Mouse (Mus musculus): ENCODE data around the gene Hbs1l.
"Not testable (repeated sequence)": the region's sequence is repeated elsewhere in the genome, so short reads cannot be mapped to it uniquely, and the experiment has no call there.

The Hbs1l gene

GRCm38 (mm10) chr10:21359086-21359485 is 63.3 kb downstream of the Hbs1l start:
- DNase-seq (ENCODE audit: low spot score in 2 of 2) = no peak

- DNase-seq (ENCODE audit: low spot score in 2 of 2) = no peak
Measured at GRCm38 (mm10) chr10:21361871-21362270, 66.1 kb downstream of the Hbs1l start.

GRCm38 (mm10) chr10:21363297-21363696 is 67.5 kb downstream of the Hbs1l start:
- no peak for DNase-seq (ENCODE audit: low spot score in 2 of 2)

- DNase-seq (ENCODE audit: low spot score in 2 of 2) = no peak
Measured at GRCm38 (mm10) chr10:21364946-21365345, 69.2 kb downstream of the Hbs1l start.

- no peak for DNase-seq (ENCODE audit: low spot score in 2 of 2)
Measured at GRCm38 (mm10) chr10:21365897-21366296, 70.1 kb downstream of the Hbs1l start.

- no peak for DNase-seq (ENCODE audit: low spot score in 2 of 2)
Measured at GRCm38 (mm10) chr10:21366471-21366870, 70.7 kb downstream of the Hbs1l start.

- DNase-seq (ENCODE audit: low spot score in 2 of 2) = no peak
Measured at GRCm38 (mm10) chr10:21367481-21367880, 71.7 kb downstream of the Hbs1l start.

- no peak for DNase-seq (ENCODE audit: low spot score in 2 of 2)
Measured at GRCm38 (mm10) chr10:21369586-21369985, 73.8 kb downstream of the Hbs1l start.

GRCm38 (mm10) chr10:21372271-21372670 is 76.5 kb downstream of the Hbs1l start:
- DNase-seq (ENCODE audit: low spot score in 2 of 2) = no peak

GRCm38 (mm10) chr10:21376682-21377473 is 81.1 kb downstream of the Hbs1l start, which contains the start of gene Aldh8a1:
TSS of gene Aldh8a1 (plus strand) at chr10:21377291.
- no peak for DNase-seq (ENCODE audit: low spot score in 2 of 2)

- peak in 1 of 2 experiments; percentile 25 for DNase-seq (ENCODE audit: low spot score in 2 of 2)
Measured at GRCm38 (mm10) chr10:21378196-21378944, 82.6 kb downstream of the Hbs1l start.

GRCm38 (mm10) chr10:21382914-21383313 is 87.1 kb downstream of the Hbs1l start:
- peak; percentile 36 to 60 for DNase-seq (ENCODE audit: low spot score in 2 of 2)

- DNase-seq (ENCODE audit: low spot score in 2 of 2) = no peak
Measured at GRCm38 (mm10) chr10:21385111-21385663, 89.4 kb downstream of the Hbs1l start.

GRCm38 (mm10) chr10:21389075-21389474 is 93.3 kb downstream of the Hbs1l start:
- DNase-seq (ENCODE audit: low spot score in 2 of 2) = no peak

- DNase-seq (ENCODE audit: low spot score in 2 of 2) = no peak
Measured at GRCm38 (mm10) chr10:21390440-21390839, 94.7 kb downstream of the Hbs1l start.

GRCm38 (mm10) chr10:21391286-21391685 is 95.5 kb downstream of the Hbs1l start:
- no peak for DNase-seq (ENCODE audit: low spot score in 2 of 2)

- DNase-seq (ENCODE audit: low spot score in 2 of 2) = peak; percentile 22 to 48
Measured at GRCm38 (mm10) chr10:21393390-21393789, 97.6 kb downstream of the Hbs1l start.

GRCm38 (mm10) chr10:21395426-21396139 is 99.8 kb downstream of the Hbs1l start:
- DNase-seq (ENCODE audit: low spot score in 2 of 2) = no peak

GRCm38 (mm10) chr10:21398873-21399425 is 103.2 kb downstream of the Hbs1l start:
- DNase-seq (ENCODE audit: low spot score in 2 of 2) = not testable (repeated sequence)

GRCm38 (mm10) chr10:21399622-21400021 is 103.8 kb downstream of the Hbs1l start:
- no peak for DNase-seq (ENCODE audit: low spot score in 2 of 2)

- DNase-seq (ENCODE audit: low spot score in 2 of 2) = no peak
Measured at GRCm38 (mm10) chr10:21400031-21400430, 104.3 kb downstream of the Hbs1l start.

GRCm38 (mm10) chr10:21400453-21400852 is 104.7 kb downstream of the Hbs1l start:
- no peak for DNase-seq (ENCODE audit: low spot score in 2 of 2)
